Mouse (Mus musculus): Measurements from ENCODE around the gene Samsn1. TPM values are rescaled to one million over a fixed set of nuclear protein-coding genes. Genes with fewer than 3 reads are reported as not detected.
"Not testable (repeated sequence)": the region's sequence is repeated elsewhere in the genome, so short reads cannot be mapped to it uniquely, and the experiment has no call there.

The Samsn1 gene
- polyA plus RNA-seq, 1 experiment from 2014 or later: 2.0 TPM

GRCm38 (mm10) chr16:75865505-75865904 lies 156.6 kb downstream of the Samsn1 start:
- H3K4me1 ChIP-seq: no peaks in the 10 kb centered on the region
- no peak for ATAC-seq (ENCODE audit: low FRiP score, low read depth)
- H3K4me3 ChIP-seq: no peak overlapping the region

GRCm38 (mm10) chr16:75864673-75865072 lies 157.4 kb downstream of the Samsn1 start:
- H3K27me3 ChIP-seq (replicated peaks): no peaks in the 10 kb centered on the region
- 87% methylated on average over 2 of the region's 2 CpGs for WGBS

More at GRCm38 (mm10) chr16:75865505-75865904, 156.6 kb downstream of the Samsn1 start:
- no peak overlapping the region for H3K9ac ChIP-seq
- no peaks in the 10 kb centered on the region for H3K36me3 ChIP-seq
- H3K27ac ChIP-seq: no peak overlapping the region
- no peaks in the 10 kb centered on the region for H3K27me3 ChIP-seq (replicated peaks)
- no peaks in the 10 kb centered on the region for H3K9me3 ChIP-seq
- H3K4me2 ChIP-seq (replicated peaks): no peak overlapping the region
- WGBS: 87% methylated on average over 6 of the region's 6 CpGs

DNA sequence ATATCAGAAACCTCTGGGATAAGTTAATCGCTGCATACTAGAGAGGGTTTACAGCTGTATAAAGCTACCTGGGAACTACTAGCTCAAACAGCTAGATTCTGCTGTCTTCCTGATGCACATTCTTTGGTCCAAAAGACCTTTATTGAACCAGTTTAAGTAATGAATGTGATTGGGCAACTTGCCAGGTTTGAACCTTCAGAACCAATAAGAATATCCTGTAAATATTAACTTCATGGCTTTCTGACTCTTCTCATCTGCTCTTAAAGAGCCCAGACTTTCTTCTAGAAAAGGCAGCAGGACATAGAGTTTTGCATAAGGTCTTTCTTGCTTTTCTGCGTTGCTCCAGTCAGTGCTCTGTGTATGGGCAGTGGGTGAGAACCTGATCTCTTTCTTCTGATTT lies 165.7 kb downstream of the Samsn1 start:
- H3K36me3 ChIP-seq: no peaks in the 10 kb centered on the region
- H3K4me3 ChIP-seq: no peak overlapping the region
- H3K27me3 ChIP-seq (replicated peaks): no peaks in the 10 kb centered on the region
- no peak for ATAC-seq (ENCODE audit: low FRiP score, low read depth)
- no peak overlapping the region for H3K4me2 ChIP-seq (replicated peaks)
- no peak overlapping the region for H3K27ac ChIP-seq
- no peaks in the 10 kb centered on the region for H3K9me3 ChIP-seq
- no peak overlapping the region for H3K9ac ChIP-seq
- H3K4me1 ChIP-seq: no peaks in the 10 kb centered on the region
- WGBS: 86% methylated on average over 2 of the region's 2 CpGs

More at GRCm38 (mm10) chr16:75864673-75865072, 157.4 kb downstream of the Samsn1 start:
- Histone ChIP-seq H3K4me3 (no peak overlapping the region), H3K4me2 (replicated peaks) (no peak overlapping the region), H3K9me3 (no peaks in the 10 kb centered on the region), H3K36me3 (no peaks in the 10 kb centered on the region), H3K27ac (no peak overlapping the region), H3K4me1 (no peaks in the 10 kb centered on the region), H3K9ac (no peak overlapping the region)
- ATAC-seq (ENCODE audit: low FRiP score, low read depth): no peak

DNA sequence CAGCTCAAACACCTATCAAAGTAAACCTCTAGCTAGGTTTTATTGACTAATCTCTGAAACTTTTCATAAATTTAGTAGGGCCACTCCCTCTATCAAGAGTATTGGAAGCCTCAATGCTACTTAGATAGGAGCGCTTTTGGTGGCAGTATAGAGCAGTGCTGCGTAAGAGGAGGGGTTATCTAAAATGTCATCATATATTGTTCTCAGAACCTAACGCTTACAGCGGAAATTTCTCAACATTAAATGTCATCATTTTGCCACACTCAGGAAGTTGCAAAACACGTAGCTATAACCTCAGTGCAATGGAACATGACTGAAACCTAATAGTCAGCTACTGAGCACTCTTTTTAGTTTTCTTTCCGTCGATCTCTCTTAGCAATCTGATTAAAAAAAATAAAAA lies 166.7 kb downstream of the Samsn1 start:
- WGBS: 93% methylated on average over 7 of the region's 7 CpGs
- Histone ChIP-seq H3K27ac (no peak overlapping the region), H3K4me2 (replicated peaks) (no peak overlapping the region), H3K36me3 (no peaks in the 10 kb centered on the region), H3K27me3 (replicated peaks) (no peaks in the 10 kb centered on the region), H3K4me1 (no peaks in the 10 kb centered on the region), H3K4me3 (no peak overlapping the region), H3K9me3 (no peaks in the 10 kb centered on the region), H3K9ac (no peak overlapping the region)
- ATAC-seq (ENCODE audit: low FRiP score, low read depth): no peak

GRCm38 (mm10) chr16:75853556-75854271 lies 168.4 kb downstream of the Samsn1 start:
- H3K27me3 ChIP-seq (replicated peaks): no peaks in the 10 kb centered on the region
- no peak overlapping the region for H3K27ac ChIP-seq
- no peak overlapping the region for H3K4me3 ChIP-seq
- H3K36me3 ChIP-seq: no peaks in the 10 kb centered on the region
- no peak overlapping the region for H3K9ac ChIP-seq
- H3K4me1 ChIP-seq: no peaks in the 10 kb centered on the region
- H3K9me3 ChIP-seq: no peaks in the 10 kb centered on the region
- 88% methylated on average over 9 of the region's 9 CpGs for WGBS
- no peak for ATAC-seq (ENCODE audit: low FRiP score, low read depth)
- no peak overlapping the region for H3K4me2 ChIP-seq (replicated peaks)

DNA sequence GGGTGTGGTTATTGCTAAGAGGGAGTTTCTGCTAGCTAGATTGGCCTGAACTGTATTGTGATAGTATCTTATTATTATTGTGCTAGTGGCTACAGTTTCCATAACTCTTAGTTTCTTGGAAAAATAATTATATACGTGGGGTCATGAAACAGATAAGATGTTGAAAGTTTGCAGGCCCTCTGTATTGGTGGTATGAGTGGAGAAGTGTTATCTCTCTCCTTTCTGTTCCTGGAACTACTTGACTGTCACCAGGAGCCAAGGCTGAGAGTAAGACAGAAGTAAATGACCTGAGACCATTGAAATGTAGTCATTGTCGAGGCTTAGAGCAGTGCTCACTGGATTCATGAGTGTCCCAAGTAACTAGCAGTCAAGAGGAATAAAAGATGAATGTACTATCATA lies 169.6 kb downstream of the Samsn1 start:
- Histone ChIP-seq H3K4me3 (no peak overlapping the region), H3K27me3 (replicated peaks) (no peaks in the 10 kb centered on the region), H3K9ac (no peak overlapping the region), H3K4me2 (replicated peaks) (no peak overlapping the region), H3K4me1 (no peaks in the 10 kb centered on the region), H3K27ac (no peak overlapping the region), H3K36me3 (no peaks in the 10 kb centered on the region), H3K9me3 (no peaks in the 10 kb centered on the region)
- WGBS: 75% methylated on average over 2 of the region's 2 CpGs
- ATAC-seq (ENCODE audit: low FRiP score, low read depth): no peak

DNA sequence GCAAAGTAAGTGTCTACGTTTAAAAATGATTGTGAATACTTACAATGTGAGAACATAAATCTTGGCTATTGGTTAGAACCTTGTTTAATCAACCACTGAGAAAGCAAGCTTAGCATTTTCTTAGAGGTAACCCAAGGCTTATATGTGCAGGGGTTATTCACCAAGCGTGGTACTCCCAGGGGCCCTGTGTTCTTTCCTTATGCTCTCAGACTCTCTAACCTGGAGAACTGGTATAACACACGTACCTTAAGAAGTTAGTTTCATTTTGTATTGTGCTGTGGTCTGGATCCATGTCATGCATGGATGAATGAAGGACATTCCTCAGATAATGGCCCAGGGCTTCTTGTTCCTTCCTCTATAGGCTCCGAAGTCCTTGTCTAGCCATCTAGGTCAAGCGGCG lies 173.0 kb downstream of the Samsn1 start:
- Histone ChIP-seq H3K4me3 (no peak overlapping the region), H3K27me3 (replicated peaks) (no peaks in the 10 kb centered on the region), H3K27ac (no peak overlapping the region), H3K4me1 (no peaks in the 10 kb centered on the region), H3K9ac (no peak overlapping the region), H3K4me2 (replicated peaks) (no peak overlapping the region), H3K9me3 (no peaks in the 10 kb centered on the region), H3K36me3 (no peaks in the 10 kb centered on the region)
- ATAC-seq (ENCODE audit: low FRiP score, low read depth): no peak
- 83% methylated on average over 6 of the region's 6 CpGs for WGBS

DNA sequence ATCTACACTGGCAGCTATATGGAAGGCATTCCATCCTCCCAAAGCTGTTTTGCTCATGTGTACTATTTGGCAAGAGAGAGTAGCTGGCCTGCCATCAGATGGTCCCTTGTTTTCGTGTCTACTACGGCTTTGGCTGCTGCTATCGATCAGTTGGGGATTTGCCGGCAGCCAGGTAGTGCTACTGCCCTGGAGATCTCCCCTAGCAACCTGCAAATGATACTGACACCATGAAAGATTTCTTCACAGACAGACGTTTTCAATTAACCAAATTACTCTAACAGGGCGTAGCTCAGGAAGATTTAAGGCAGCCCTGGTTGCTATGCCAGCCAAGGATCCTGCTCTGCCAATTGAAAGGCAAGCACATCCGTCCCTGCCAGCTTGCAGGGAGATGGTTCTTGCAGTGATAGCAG lies 178.4 kb downstream of the Samsn1 start:
- Histone ChIP-seq H3K4me2 (replicated peaks) (no peak overlapping the region), H3K9me3 (no peaks in the 10 kb centered on the region), H3K36me3 (no peaks in the 10 kb centered on the region), H3K4me3 (no peak overlapping the region), H3K9ac (no peak overlapping the region), H3K4me1 (no peaks in the 10 kb centered on the region), H3K27me3 (replicated peaks) (no peaks in the 10 kb centered on the region), H3K27ac (no peak overlapping the region)
- 53% methylated on average over 7 of the region's 7 CpGs for WGBS
- ATAC-seq (ENCODE audit: low FRiP score, low read depth): peak; percentile 56; the same call in 1 of the 2 replicates

GRCm38 (mm10) chr16:75843031-75843430 lies 179.1 kb downstream of the Samsn1 start:
- H3K4me2 ChIP-seq (replicated peaks): no peak overlapping the region
- H3K4me3 ChIP-seq: no peak overlapping the region
- no peak overlapping the region for H3K9ac ChIP-seq
- no peak overlapping the region for H3K27ac ChIP-seq
- no peaks in the 10 kb centered on the region for H3K9me3 ChIP-seq
- H3K36me3 ChIP-seq: no peaks in the 10 kb centered on the region
- WGBS: 95% methylated on average over 9 of the region's 9 CpGs
- ATAC-seq (ENCODE audit: low FRiP score, low read depth): no peak
- H3K27me3 ChIP-seq (replicated peaks): no peaks in the 10 kb centered on the region
- H3K4me1 ChIP-seq: no peaks in the 10 kb centered on the region

- Histone ChIP-seq H3K27ac (no peak overlapping the region), H3K9ac (no peak overlapping the region), H3K9me3 (no peaks in the 10 kb centered on the region), H3K4me2 (replicated peaks) (no peak overlapping the region), H3K36me3 (no peaks in the 10 kb centered on the region), H3K4me3 (no peak overlapping the region), H3K4me1 (no peaks in the 10 kb centered on the region), H3K27me3 (replicated peaks) (no peaks in the 10 kb centered on the region)
- 90% methylated on average over 9 of the region's 9 CpGs for WGBS
- no peak for ATAC-seq (ENCODE audit: low FRiP score, low read depth)
These were observed 179.5 kb downstream of the Samsn1 start for GRCm38 (mm10) chr16:75842569-75842968.

- 96% methylated on average over 5 of the region's 5 CpGs for WGBS
- Histone ChIP-seq H3K4me2 (replicated peaks) (no peak overlapping the region), H3K4me3 (no peak overlapping the region), H3K27me3 (replicated peaks) (no peaks in the 10 kb centered on the region), H3K4me1 (no peaks in the 10 kb centered on the region), H3K9ac (no peak overlapping the region), H3K9me3 (no peaks in the 10 kb centered on the region), H3K27ac (no peak overlapping the region), H3K36me3 (no peaks in the 10 kb centered on the region)
- ATAC-seq (ENCODE audit: low FRiP score, low read depth): no peak
These were observed 184.2 kb downstream of the Samsn1 start for GRCm38 (mm10) chr16:75837728-75838451.

GRCm38 (mm10) chr16:75831390-75831789 lies 190.7 kb downstream of the Samsn1 start:
- no peak overlapping the region for H3K27ac ChIP-seq
- no peak overlapping the region for H3K4me3 ChIP-seq
- no peaks in the 10 kb centered on the region for H3K36me3 ChIP-seq
- no peaks in the 10 kb centered on the region for H3K9me3 ChIP-seq
- no peaks in the 10 kb centered on the region for H3K4me1 ChIP-seq
- no peak for ATAC-seq (ENCODE audit: low FRiP score, low read depth)
- no peaks in the 10 kb centered on the region for H3K27me3 ChIP-seq (replicated peaks)
- H3K9ac ChIP-seq: no peak overlapping the region
- no peak overlapping the region for H3K4me2 ChIP-seq (replicated peaks)
- WGBS: 76% methylated on average over 4 of the region's 4 CpGs

DNA sequence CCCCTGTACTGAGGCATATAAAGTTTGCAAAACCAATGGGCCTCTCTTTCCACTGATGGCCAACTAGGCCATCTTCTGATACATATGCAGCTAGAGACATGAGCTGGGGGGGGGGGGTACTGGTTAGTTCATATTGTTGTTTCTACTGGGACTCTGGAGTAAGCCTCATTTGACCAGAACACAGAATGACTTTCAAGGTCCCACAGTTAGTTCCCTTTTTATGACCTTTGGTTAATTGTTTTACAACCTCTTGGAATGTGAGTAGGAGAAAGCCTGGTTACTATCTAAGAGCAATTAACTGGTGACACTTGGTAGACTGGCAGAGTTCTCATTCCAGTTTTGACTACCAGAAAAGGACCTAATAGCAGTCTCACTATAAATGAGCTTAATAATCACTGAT lies 195.1 kb downstream of the Samsn1 start:
- not testable (repeated sequence) for H3K27ac ChIP-seq; H3K4me2 ChIP-seq (replicated peaks); H3K9me3 ChIP-seq; H3K4me3 ChIP-seq; H3K9ac ChIP-seq; H3K36me3 ChIP-seq; H3K4me1 ChIP-seq; H3K27me3 ChIP-seq (replicated peaks); ATAC-seq (ENCODE audit: low FRiP score, low read depth)
